Mouse (Mus musculus): ENCODE results near the gene Wipi1. TPM values are rescaled to one million over a fixed set of nuclear protein-coding genes. Genes with fewer than 3 reads are reported as not detected.

Gene Wipi1
- total RNA-seq, 2 experiments from 2014 or later: 9.0 to 30.6 TPM

DNA sequence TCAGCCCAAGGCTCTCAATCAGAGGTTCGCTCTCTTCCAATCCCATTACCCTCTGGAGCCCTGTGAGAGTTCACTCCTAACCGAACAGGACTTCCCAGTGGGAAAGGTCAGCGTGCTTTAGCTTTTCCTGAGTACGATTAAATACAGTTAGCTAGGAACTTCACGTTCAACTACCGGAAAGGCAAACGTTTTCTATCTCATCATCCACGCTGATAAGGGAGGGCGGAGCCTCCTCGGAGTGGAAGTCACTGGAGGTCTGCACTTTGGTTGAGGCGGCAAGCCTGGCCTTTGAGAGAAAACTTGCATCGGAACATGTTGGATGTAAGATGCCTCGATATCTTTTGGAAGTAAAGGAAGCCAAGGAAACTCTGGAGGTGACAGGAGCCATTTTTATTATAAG is 24.7 kb downstream of the Wipi1 start:
- 0 out of 2 replicates have a peak, but pooled peaks have one; percentile 12 for ATAC-seq (replicated peaks; ENCODE audit: low FRiP score, low TSS enrichment, poor library complexity, severe bottlenecking)

DNA sequence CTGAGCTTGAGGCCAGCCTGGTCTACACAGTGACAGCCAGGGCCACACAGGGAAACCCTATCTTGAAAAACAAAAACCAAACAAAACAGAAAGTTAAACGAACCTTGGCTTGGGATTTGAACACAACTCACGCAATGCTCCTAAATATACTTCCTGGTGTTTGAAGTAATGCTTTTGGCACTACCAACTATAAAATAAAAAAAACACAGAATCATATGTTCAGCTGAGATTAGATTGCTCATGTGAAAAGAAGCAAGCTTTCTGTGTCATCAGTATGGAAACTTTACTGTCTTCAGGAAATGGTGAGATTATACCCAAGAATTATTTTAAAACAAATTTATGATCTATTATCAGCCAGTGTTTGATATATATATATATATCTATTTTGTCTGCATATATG is 25.3 kb downstream of the Wipi1 start:
- 0 out of 2 replicates have a peak, but pooled peaks have one; percentile 12 for ATAC-seq (replicated peaks; ENCODE audit: low FRiP score, low TSS enrichment, poor library complexity, severe bottlenecking)

DNA sequence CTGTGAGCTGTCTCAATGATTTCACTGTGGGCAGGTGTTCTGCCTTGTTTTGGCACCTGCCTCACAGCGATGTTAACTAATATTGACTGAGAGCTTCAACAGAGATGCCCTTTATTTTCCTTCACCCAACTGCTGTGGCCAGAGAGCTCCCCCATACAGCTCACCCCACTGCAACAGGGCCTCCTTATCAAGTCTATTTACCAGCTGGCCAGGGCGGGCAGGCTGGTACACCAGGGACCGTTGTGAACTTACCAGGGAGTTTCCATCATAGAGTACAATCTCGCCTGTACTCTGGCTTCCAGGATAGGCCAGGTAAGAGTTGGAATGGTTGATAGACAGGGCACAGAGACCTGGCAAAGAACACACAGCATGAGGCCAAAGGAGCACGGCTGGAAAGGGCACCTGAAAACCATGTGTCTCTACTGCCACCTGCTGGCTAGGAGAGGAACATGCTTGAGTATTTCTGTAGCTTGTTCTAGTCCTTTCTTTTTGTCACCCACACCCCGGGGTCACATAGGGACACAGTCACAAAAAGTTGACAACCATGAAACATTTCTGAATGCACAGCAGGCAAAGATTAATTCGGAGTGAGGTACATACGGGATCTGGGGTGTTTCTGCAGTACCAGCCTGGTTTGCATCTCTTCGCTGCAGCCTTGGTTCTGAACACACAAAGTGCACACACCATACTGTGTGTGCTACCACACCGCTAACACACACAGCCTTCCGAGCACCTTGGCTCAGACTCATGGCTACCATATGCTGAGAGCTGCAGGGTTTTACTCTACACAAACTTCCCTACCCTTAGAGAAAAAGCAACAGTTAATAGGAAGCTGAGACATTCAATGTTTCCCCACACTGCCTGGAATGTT is 26.7 kb downstream of the Wipi1 start:
- peak; percentile 36 for ATAC-seq (replicated peaks; ENCODE audit: low FRiP score, low TSS enrichment, poor library complexity, severe bottlenecking)

DNA sequence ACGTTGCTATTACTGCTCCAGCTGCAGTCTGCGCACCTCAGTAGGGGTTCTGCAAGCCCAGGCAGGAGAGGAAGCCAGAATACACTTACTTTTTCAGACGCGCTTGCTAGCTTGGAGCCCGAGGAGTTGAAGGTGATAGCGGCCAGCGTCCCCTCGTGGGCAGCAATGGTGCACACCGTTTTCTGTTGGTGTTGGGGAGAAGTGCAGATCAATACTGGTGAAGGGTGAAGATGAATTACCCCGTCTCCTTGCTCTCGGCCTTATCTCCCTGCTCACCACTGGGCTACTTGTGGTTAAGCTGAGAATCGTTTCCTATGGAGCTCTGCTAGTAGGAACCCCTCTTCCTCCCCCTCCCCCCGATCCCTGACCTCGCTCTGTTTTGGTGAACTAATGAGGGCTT is 27.8 kb downstream of the Wipi1 start:
- ATAC-seq (replicated peaks; ENCODE audit: low FRiP score, low TSS enrichment, poor library complexity, severe bottlenecking): peak; percentile 38

DNA sequence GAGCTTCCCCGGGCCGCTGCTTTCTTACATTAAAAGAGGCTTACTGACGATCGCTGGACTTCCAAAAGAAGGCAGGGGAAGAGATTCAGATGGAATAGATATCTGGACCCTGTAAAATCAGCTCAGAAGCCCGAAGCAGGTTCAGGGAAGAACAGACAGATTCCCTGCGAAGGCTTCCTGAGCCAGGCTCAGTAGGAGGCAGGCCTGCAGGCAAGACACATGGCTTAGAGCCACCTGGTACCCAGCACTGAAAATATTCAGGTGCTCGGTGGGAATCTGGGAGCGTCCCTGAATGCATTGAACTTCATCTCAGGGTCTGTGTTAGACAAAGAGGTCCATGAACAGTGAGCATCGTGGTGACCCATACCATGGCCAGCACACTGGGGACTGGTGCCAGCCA is 31.8 kb downstream of the Wipi1 start:
- ATAC-seq (replicated peaks; ENCODE audit: low FRiP score, low TSS enrichment, poor library complexity, severe bottlenecking): no peak

DNA sequence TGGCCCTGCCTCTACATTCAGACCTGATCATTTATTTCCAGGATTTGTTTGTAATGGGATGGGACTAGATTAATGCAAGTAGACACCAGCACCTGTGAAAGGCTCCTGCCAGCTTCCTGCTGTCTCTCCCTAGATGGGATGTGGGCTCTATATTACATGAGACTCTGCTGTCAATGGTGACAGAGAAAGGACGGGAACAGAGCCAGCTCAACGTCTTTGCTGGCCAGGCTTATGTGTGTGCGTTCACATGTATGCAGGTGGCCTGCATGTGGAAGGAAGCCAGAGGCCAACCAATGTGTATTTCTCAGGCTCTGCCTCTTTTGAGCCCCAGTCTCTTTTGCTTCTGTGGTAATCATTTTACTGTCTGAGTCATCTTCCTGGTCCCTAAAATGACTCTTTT is 33.2 kb downstream of the Wipi1 start:
- ATAC-seq (replicated peaks; ENCODE audit: low FRiP score, low TSS enrichment, poor library complexity, severe bottlenecking): no peak

DNA sequence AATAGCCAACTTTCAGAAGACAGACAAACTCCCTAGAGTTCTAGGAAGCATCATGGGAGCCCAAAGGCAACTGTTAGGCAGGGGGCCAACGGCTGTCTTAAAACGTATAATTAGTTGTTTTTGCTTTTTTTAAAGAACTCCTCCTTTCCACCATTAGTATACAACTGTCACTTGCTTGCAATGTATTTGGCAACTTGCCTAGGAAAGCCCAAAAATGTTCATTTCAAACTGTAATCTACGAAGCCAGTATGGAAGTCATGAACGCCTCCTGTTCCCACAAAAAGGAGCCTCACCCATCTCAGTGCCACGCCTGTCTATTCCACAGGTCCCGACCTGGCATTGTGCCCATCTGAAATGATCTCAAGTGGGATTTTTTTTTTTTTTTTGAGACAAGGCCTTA is 35.9 kb downstream of the Wipi1 start:
- peak; percentile 71 for ATAC-seq (replicated peaks; ENCODE audit: low FRiP score, low TSS enrichment, poor library complexity, severe bottlenecking)

DNA sequence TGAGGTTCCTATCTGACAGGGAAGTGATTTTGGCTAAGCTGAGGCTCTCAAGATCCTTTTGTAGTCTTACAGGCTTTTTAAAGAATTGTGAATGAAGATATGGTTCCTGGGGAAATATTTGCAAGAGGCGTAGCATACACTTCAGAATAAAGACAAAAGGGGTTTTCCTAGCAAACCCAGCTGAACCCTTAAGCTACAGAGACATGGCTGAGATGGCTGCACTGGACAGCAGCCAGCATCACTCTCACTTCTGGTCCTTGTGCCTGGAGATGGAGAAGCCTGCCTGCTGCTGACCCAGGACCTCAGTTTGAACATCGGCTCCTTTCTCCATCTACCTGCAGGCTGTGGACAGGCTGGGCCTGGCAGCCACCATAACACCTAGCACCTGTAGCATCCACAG is 37.2 kb downstream of the Wipi1 start:
- ATAC-seq (replicated peaks; ENCODE audit: low FRiP score, low TSS enrichment, poor library complexity, severe bottlenecking): no peak

DNA sequence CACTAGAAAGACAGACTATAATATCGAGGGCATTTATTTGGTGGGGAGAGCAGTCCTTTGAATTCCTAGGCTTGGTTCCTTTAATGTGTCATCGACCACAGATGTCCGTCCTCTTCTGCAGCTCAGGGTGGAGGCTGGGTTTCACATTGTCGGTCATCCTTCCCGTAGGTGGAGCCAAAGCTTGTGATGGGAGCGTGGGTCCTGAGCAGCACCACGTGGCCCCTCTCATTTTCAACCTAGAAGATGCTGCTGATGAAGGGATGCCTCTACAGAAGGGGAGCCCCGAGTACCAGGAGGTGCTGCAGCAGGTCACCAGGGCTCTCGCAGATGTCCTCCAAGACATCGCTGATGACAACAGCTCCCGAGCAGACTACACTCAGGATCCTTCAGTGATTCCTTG is 39.7 kb downstream of the Wipi1 start:
- ATAC-seq (replicated peaks; ENCODE audit: low FRiP score, low TSS enrichment, poor library complexity, severe bottlenecking): no peak

DNA sequence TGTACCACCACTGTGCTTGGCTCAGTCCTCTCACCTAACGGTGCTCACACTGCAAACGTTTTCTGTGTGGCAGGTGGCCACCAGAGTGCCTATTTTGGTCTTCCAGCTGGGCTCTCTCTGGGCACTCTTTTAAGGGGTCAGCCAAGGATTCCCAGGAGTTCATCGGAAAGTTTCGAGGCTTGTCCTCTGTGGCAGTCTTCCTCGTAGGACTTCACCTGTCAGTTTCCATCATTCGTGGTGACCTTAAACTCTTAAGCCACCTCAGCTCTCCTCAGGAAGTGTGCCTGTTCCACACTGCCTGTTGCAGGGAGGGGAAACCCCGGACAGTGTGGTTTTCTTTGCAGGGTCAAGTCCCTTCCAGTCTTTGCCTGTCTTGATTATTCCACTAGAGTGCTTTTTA is 42.0 kb downstream of the Wipi1 start:
- ATAC-seq (replicated peaks; ENCODE audit: low FRiP score, low TSS enrichment, poor library complexity, severe bottlenecking): no peak

DNA sequence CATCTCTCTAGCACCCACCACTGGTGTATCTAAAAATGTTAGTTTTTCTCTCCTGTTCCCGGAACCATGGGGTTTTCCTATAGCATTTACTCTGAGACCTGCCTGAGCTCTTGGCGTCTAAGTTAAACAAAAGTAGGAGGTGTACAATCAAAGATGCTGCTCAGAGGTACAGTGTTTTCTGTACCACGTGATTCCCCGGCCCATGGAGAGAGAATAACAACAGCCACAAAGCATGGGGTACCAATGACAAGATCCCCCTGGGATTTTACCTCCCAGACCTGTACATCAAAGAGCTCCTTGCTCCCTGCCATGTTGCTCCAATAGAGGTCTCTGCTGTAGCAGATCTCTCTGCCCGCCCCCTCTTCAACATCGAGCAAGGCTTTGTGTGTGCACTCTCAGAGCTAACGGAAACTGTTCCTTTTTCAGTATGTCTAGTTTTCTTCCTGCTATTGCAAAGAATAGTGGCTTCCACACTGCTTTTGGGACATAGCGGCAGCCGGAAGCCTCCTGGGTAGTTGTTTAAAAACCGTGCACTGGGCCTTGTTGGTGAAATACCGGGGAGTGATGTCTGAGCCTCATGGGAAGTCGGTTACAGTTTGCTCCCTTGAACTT is 42.7 kb downstream of the Wipi1 start:
- ATAC-seq (replicated peaks; ENCODE audit: low FRiP score, low TSS enrichment, poor library complexity, severe bottlenecking): no peak

DNA sequence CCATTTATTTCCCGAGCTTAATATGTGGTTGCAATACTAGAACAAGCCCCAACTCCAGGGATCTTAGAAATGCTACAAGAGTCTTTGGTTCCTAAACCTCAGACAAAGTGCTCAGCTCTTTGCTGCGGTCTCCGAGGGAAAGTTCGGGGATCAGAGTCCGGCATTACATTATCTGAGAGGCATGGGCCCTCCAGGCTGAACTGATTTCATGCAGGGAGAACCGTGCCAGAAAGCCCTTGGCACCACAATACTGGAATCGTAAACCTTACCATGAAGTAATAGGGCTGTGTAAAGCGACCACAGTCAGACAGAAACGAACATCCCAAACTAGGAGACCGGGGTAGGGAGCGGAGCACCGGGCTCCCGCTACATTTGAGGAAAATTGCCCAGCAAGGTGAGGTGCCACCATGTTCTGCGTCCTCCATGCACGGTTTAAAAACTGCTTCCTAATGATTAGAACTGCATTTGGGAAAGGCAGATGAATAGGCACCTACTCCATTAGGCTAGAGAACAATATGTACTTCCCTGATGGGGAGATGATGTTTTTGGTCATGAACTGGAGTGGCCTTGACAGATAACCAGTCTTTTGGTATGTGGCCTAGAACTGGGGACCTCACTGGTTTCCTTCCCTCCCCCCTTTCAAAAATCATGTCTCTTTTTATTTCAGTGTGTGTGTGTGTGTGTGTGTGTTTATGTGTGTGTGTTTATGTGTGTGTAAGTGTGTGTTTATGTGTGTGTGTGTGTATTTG is 47.1 kb downstream of the Wipi1 start:
- peak; percentile 57 for ATAC-seq (replicated peaks; ENCODE audit: low FRiP score, low TSS enrichment, poor library complexity, severe bottlenecking)

DNA sequence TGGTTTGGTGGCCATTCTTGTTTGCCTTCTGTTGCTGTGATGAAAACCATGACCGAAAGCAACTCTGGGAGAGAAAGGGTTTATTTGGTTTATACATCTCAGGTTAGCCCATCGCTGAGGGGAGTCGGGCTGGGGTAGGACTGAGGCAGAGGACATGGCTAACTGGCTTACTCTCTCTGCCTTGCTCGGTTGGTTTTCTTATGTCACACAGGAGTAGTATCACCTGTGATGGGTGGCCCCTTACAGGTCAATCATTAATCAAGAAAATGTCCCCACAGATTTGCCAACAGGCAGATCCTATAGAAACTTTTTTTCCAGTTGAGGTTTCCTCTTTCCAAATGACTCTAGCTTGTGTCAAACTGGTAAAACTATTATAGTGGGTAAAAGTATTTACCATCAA is 48.1 kb downstream of the Wipi1 start:
- ATAC-seq (replicated peaks; ENCODE audit: low FRiP score, low TSS enrichment, poor library complexity, severe bottlenecking): no peak

DNA sequence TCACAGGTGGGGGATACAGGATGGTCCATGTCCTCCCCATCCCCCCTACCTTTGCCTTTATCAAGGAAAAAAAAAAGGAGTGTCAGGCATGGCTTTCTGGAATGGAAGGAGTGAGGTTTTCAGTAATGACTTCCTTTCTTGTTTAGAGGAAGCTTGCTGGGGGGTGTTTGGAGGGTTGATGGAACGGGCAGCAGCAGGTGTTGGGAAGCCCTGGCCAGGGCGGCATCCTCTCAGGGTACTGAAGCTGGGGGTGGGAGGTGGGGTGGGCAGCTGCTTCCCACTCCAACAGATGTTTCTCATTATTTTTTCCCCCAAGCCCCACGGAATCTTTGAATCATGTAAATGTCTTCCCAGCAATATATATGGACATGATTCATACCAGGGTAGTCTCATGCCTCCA is 50.3 kb downstream of the Wipi1 start:
- no peak for ATAC-seq (replicated peaks; ENCODE audit: low FRiP score, low TSS enrichment, poor library complexity, severe bottlenecking)

DNA sequence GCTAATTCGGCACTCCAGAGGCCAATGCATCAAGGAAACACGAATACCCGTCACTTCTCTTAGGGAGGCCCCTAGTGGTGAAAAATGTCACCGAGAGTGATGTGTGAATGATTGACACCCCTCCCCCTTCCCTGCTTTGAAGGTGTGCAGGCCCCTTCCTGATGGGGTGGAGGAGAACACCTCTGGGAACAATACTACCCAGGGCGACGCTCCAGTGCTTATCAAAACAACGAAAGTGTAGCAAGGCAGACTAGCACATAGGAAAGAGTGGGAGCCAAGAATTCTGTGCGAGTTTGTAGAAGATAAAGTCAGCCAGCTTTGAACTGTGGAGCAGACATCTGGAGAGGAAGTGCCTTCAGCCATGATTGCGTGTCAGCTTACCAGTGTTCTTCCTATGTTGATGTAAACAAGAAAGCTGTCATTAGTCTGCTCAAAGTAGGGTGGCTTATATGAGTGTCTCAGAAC is 50.9 kb downstream of the Wipi1 start:
- peak; percentile 63 for ATAC-seq (replicated peaks; ENCODE audit: low FRiP score, low TSS enrichment, poor library complexity, severe bottlenecking)

DNA sequence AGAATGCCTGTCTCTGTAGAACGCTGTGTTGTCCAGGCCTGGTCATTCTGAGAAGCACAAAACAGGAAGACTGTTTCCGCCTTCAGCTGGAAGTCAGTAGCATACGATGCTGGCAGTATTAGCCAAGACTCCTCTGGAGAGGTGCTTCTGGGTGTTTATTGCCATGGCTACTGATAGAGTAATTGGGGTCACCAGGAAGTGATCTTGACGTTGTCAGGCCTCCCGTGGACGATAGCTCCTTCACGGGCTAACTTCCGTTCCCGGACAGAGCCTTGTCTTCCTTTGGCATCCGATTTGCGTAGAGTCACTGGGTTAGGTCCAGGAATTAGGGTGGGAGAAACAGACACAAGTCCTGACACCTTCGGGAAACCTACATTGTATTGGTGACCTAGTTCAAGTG is 52.5 kb downstream of the Wipi1 start:
- no peak for ATAC-seq (replicated peaks; ENCODE audit: low FRiP score, low TSS enrichment, poor library complexity, severe bottlenecking)

DNA sequence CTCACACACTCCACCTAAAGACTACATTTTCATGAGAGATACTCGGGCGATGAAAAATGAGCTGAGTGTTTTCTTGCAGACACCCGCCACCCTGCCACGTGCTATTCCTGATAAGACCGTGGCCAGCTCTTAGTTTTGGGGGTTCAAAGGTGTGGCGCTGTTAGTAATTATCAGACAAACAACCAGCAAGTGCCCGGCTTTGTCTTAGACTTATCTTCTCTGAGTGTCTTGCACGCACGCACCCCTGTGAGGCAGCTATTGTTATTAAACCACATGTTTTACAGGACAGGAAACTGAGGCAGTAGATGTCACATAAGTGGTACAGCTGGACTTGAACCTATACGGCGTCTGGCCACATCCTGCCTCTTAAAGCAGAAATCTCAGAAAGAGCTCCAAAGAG is 54.3 kb downstream of the Wipi1 start:
- peak; percentile 76 for ATAC-seq (replicated peaks; ENCODE audit: low FRiP score, low TSS enrichment, poor library complexity, severe bottlenecking)

DNA sequence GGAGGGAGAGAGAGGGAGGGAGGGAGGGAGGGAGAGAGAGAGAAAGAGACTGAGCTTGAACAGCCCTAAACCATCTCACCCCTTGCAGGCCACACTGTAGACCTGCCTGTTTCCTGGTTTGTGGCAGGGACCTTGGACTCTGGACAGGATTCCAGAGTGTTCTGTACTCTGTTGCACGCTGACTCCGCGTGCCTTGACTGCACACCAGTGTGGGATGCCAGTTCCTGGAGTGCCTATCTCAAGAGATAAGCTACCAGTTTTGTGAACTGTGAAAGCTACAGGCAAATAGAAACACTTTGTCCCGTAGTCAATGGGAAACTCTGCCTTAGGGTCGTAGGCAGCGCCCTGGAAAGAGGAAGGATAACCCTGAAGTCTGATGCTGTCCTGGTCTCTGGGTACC is 55.6 kb downstream of the Wipi1 start:
- peak; percentile 13; the same call in 1 of the 2 replicates for ATAC-seq (replicated peaks; ENCODE audit: low FRiP score, low TSS enrichment, poor library complexity, severe bottlenecking)

DNA sequence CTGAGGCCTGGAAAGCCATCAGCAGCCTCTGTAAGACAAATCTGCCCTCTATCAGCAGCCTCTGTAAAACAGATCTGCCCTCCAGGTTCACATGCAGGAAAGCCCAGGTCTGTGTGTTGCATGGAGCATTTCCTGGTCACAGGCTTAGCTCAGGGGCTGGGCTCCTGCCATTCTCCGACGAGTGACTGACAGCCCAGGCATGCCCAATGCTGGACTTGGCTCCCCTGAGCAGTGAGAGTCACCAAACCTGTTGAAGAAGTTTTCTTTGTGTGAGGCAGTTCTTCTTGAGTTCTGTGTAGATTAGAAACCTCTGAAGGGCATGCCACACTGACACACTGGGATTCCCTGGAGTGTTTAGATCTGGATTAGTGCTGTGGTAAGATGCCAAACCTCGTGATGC is 57.3 kb downstream of the Wipi1 start:
- no peak for ATAC-seq (replicated peaks; ENCODE audit: low FRiP score, low TSS enrichment, poor library complexity, severe bottlenecking)

DNA sequence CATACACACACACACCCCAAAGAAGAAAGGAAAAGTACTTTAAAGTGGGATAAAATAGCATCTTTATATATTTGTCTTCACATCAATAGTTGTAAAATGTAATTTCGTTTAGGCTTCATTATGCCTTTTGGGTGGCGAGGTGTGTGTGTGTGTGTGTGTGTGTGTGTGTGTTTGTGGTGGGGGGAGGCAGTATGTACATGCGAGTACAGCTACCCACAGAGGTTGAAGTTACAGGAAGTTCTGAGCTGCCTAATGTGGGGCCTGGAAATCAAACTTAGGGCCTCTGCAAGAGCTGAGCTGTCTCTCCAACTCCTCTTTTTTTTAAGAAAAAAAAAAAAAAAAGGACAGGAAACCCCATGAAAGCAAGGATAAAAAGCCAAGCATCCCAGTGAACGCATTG is 57.8 kb downstream of the Wipi1 start:
- ATAC-seq (replicated peaks; ENCODE audit: low FRiP score, low TSS enrichment, poor library complexity, severe bottlenecking): no peak

Data from megakaryocyte-erythroid progenitor cell, adult 5-6 weeks (primary cell).